In the genomic region with DNA sequence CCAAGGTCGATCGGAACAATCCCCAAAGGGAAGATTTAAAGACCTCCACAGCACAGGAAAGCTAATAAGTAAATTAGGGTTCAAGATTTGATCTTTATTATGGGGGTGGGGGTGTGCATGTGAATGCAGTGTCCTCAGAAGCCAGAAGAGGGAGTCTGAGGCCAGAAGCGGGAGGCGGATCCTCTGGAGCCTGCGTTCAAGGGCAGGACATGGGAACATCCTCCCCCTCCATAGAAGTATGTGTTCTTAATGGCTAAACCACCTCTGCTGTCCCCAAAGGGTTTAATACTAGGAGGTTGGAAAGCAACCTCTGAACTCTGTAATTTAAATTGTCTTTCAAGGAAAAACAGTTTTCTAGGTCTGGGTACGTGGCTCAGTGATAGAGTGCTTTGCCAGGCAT, we compare ENCODE assay signal across 9 mouse cellular contexts. TPM values are rescaled to one million over a fixed set of nuclear protein-coding genes. Genes with fewer than 3 reads are reported as not detected.
DNase-seq lines count a peak whose midpoint lies in the region; ATAC-seq and TF ChIP-seq lines count a peak whose summit lies in the region.
"Had no signal": no experiment of that assay in that cellular context is flagged by ENCODE, and none has a peak within 500 bp of the region (broad histone marks: within the 10 kb centered on the region; RNA-seq: fewer than 3 reads in every experiment).

No protein-coding gene starts in this region.

- H3K79me2 ChIP-seq in heart, adult 2 months (replicated peaks; ENCODE audit: control insufficient read depth, insufficient read depth, low read length): no peaks in the 10 kb centered on the region

- H3K9ac ChIP-seq in heart, adult 2 months (ENCODE audit: low read depth, low read length): no peak overlapping the region
- H3K9ac ChIP-seq in heart, embryonic 12.5 days: no peak overlapping the region
- no peak overlapping the region for H3K9ac ChIP-seq in intestine, embryonic 15.5 days

- TF ChIP-seq EP300 in heart, adult 2 months (IDR thresholded peaks at IDR 0.05; ENCODE audit: insufficient read depth, low read depth, low read length): no peak

- no peak for ATAC-seq in heart, embryonic 12.5 days (ENCODE audit: insufficient number of reproducible peaks, low FRiP score)
- ATAC-seq in intestine, embryonic 15.5 days: peak; percentile 58; the same call in 1 of the 2 replicates

- 46% methylated on average over 6 of the region's 6 CpGs for WGBS in heart, adult 2 months
- WGBS in heart, embryonic 12.5 days: 49% methylated on average over 6 of the region's 6 CpGs
- 59% methylated on average over 6 of the region's 6 CpGs for WGBS in intestine, embryonic 15.5 days

- intact Hi-C loops in heart, adult 2 months (cut with DNase I): loop anchor here (5.0 kb wide), 1 partner anchor 201 kb away; no protein-coding TSS in a partner anchor

- no peaks in the 10 kb centered on the region for H3K9me3 ChIP-seq in heart, embryonic 12.5 days (replicated peaks)
- H3K9me3 ChIP-seq in intestine, embryonic 15.5 days: no peaks in the 10 kb centered on the region

- no peaks in the 10 kb centered on the region for H3K4me1 ChIP-seq in heart, adult 2 months (ENCODE audit: control insufficient read depth, insufficient read depth, low read length)
- no peaks in the 10 kb centered on the region for H3K4me1 ChIP-seq in heart, embryonic 12.5 days (replicated peaks)
- H3K4me1 ChIP-seq in intestine, embryonic 15.5 days (replicated peaks): no peaks in the 10 kb centered on the region

- no peak overlapping the region for H3K4me3 ChIP-seq in heart, adult 2 months
- no peak overlapping the region for H3K4me3 ChIP-seq in heart, embryonic 12.5 days
- H3K4me3 ChIP-seq in intestine, embryonic 15.5 days (replicated peaks): no peak overlapping the region

- H3K27ac ChIP-seq in heart, adult 2 months: no peak overlapping the region
- no peak overlapping the region for H3K27ac ChIP-seq in heart, embryonic 12.5 days (ENCODE audit: poor library complexity, severe bottlenecking)
- H3K27ac ChIP-seq in intestine, embryonic 15.5 days: no peak overlapping the region
- H3K27ac ChIP-seq: macrophage had no signal

- no peak for TF ChIP-seq POLR2A in heart, adult 2 months (IDR thresholded peaks at IDR 0.05; ENCODE audit: insufficient read depth, low read depth, low read length)

- no peak overlapping the region for H3K4me2 ChIP-seq in heart, embryonic 12.5 days
- no peak overlapping the region for H3K4me2 ChIP-seq in intestine, embryonic 15.5 days (replicated peaks)

- H3K36me3 ChIP-seq in heart, adult 2 months (ENCODE audit: control insufficient read depth, insufficient read depth, low read length): no peaks in the 10 kb centered on the region
- no peaks in the 10 kb centered on the region for H3K36me3 ChIP-seq in heart, embryonic 12.5 days
- H3K36me3 ChIP-seq in intestine, embryonic 15.5 days: no peaks in the 10 kb centered on the region

- TF ChIP-seq CTCF in heart, adult 2 months (IDR thresholded peaks at IDR 0.05): peak; percentile 64

- H3K27me3 ChIP-seq in heart, adult 2 months (ENCODE audit: control insufficient read depth, insufficient read depth, low read length): no peaks in the 10 kb centered on the region
- no peaks in the 10 kb centered on the region for H3K27me3 ChIP-seq in heart, embryonic 12.5 days (replicated peaks)
- no peaks in the 10 kb centered on the region for H3K27me3 ChIP-seq in intestine, embryonic 15.5 days (replicated peaks)

- DNase-seq in heart, adult 2 months: peak in 1 of 2 experiments; percentile 17
- DNase-seq in retina, embryonic 14.5 days (ENCODE audit: low spot score): peak; percentile 3
- DNase-seq in retina, postnatal 1 day: no peak
- peak; percentile 5 for DNase-seq in thymus, postnatal 25 days
- no peak for DNase-seq in layer of hippocampus, postnatal 25 days (ENCODE audit: extremely low spot score in 1 of 2, low spot score in 1 of 2)
- no peak for DNase-seq in urinary bladder, adult 18-20 months (ENCODE audit: low spot score in 2 of 2)

RNA-seq across cellular contexts. Expression of gene Mbnl3, which starts 34.9 kb away (rescaled TPM):
- 1 to 10 TPM in 1 of 2 experiments, under 1 TPM in 1; 0.93 to 1.5 TPM for total RNA-seq in heart, adult 2 months (2021)
- polyA plus RNA-seq in heart, adult 2 months (2012; rRNA removed): 0.41 and 0.56 TPM in 2 replicates
- 7.9 and 8.2 TPM in 2 replicates for polyA plus RNA-seq in heart, embryonic 12.5 days (2016; fragmentation: Nextera tagmentation; extraction: Ambion mirVana)
- 10.7 and 11.3 TPM in 2 replicates for polyA plus RNA-seq in intestine, embryonic 15.5 days (2015; fragmentation: Nextera tagmentation; extraction: Ambion mirVana)
- total RNA-seq in layer of hippocampus, postnatal 25 days (2021): under 1 TPM in 1 of 2 experiments, not detected in 1; 0.10 TPM

Comparison
In these comparisons a context has a peak if more than half of its experiments do, and no peak if none do; other contexts are left out.
1. DNase-seq: peak in retina, embryonic 14.5 days (single experiment) and thymus, postnatal 25 days (single experiment); none in retina, postnatal 1 day (single experiment), layer of hippocampus, postnatal 25 days (0 of 2) and urinary bladder, adult 18-20 months (0 of 2).